Mouse (Mus musculus) mature B cell (primary cell): ENCODE measurements around the gene Gm29554.
"Not testable (repeated sequence)": the region's sequence is repeated elsewhere in the genome, so short reads cannot be mapped to it uniquely, and the experiment has no call there.

Experiments used
- in situ Hi-C: fragments of 300-500 bp; cut with MboI; formaldehyde crosslinking; loops from 2 replicates; pipeline ENCODE4 v1.14.3; 2019

The Gm29554 gene

GRCm38 (mm10) chrY:12273632-12274031 lies at the start of gene Gm29554:
Gm29554 (plus strand) TSS chrY:12273932.
- in situ Hi-C loops, result not testable (repeated sequence)
